ENCODE assay signal across 20 mouse cellular contexts in the genomic region with DNA sequence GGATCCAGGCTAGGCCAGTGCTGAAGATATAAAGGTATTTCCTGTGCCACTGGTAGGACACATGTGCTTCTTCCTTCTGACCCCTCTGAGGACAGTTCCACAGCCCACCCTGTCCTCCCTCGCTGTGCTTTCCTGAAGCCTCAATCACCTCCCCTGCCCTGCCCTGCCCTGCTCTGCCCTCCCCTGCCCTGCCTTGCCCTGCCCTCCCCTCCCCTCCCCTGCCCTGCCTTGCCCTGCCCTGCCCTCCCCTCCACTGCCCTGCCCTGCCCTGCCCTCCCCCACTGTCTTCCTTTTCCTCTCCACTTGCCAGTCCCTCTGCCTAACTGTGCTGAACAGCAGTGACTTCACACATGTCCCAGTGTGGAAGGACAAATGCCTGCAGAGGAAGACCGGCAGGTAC.
DNase-seq lines count a peak whose midpoint lies in the region; ATAC-seq lines count a peak whose summit lies in the region.
"Had no signal": no experiment of that assay in that cellular context is flagged by ENCODE, and none has a peak within 500 bp of the region (broad histone marks: within the 10 kb centered on the region; RNA-seq: fewer than 3 reads in every experiment).

No protein-coding gene starts in this region.

- H3K9me3 ChIP-seq in kidney, embryonic 15.5 days (replicated peaks) = no peaks in the 10 kb centered on the region
- no peaks in the 10 kb centered on the region for H3K9me3 ChIP-seq in kidney, embryonic 14.5 days (ENCODE audit: control insufficient read depth, low read length)
- H3K9me3 ChIP-seq in limb, embryonic 10.5 days (replicated peaks) = no peaks in the 10 kb centered on the region
- H3K9me3 ChIP-seq: embryonic facial prominence, embryonic 15.5 days; hindbrain, embryonic 13.5 days; limb, embryonic 15.5 days; lung, embryonic 15.5 days; neural tube, embryonic 13.5 days had no signal

- H3K36me3 ChIP-seq in kidney, embryonic 15.5 days = no peaks in the 10 kb centered on the region
- no peaks in the 10 kb centered on the region for H3K36me3 ChIP-seq in kidney, embryonic 14.5 days (ENCODE audit: control insufficient read depth, insufficient read depth, low read length)
- no peaks in the 10 kb centered on the region for H3K36me3 ChIP-seq in limb, embryonic 10.5 days
- H3K36me3 ChIP-seq: embryonic facial prominence, embryonic 15.5 days; hindbrain, embryonic 13.5 days; limb, embryonic 15.5 days; lung, embryonic 15.5 days; neural tube, embryonic 13.5 days had no signal

- H3K4me1 ChIP-seq in kidney, embryonic 15.5 days = peaks cover 12% of the 10 kb centered on the region
- no peaks in the 10 kb centered on the region for H3K4me1 ChIP-seq in kidney, embryonic 14.5 days (ENCODE audit: control insufficient read depth, insufficient read depth, low read length)
- peaks cover 20% of the 10 kb centered on the region for H3K4me1 ChIP-seq in limb, embryonic 10.5 days
- H3K4me1 ChIP-seq: embryonic facial prominence, embryonic 15.5 days; limb, embryonic 15.5 days; lung, embryonic 15.5 days; neural tube, embryonic 13.5 days had no signal

- H3K27me3 ChIP-seq in kidney, embryonic 15.5 days = no peaks in the 10 kb centered on the region
- no peaks in the 10 kb centered on the region for H3K27me3 ChIP-seq in kidney, embryonic 14.5 days (ENCODE audit: control insufficient read depth, insufficient read depth, low read length)
- no peaks in the 10 kb centered on the region for H3K27me3 ChIP-seq in limb, embryonic 10.5 days (ENCODE audit: low read depth, poor library complexity, severe bottlenecking)
- H3K27me3 ChIP-seq: embryonic facial prominence, embryonic 15.5 days; hindbrain, embryonic 13.5 days; limb, embryonic 15.5 days; lung, embryonic 15.5 days; neural tube, embryonic 13.5 days; Patski had no signal

- intact Hi-C loops in left cerebral cortex, postnatal 4 days (cut with DNase I) = no loop called here

- DNase-seq in limb, embryonic 10.5 days (ENCODE audit: low spot score) = no peak
- DNase-seq in lung, postnatal 10 days = no peak
- no peak for DNase-seq in left cerebral cortex, postnatal 4 days
- no peak for DNase-seq in adrenal gland, postnatal 4 days (ENCODE audit: low spot score in 2 of 2)
- DNase-seq: adrenal gland, postnatal 10 days; cerebellum, postnatal 14 days; embryo, embryonic 11 days; heart, adult 11 months; thymus, adult 18-20 months had no signal

- H3K27ac ChIP-seq in kidney, embryonic 15.5 days = no peak overlapping the region
- no peak overlapping the region for H3K27ac ChIP-seq in kidney, embryonic 14.5 days (ENCODE audit: low read depth, low read length)
- peak overlapping the region; percentile 8; the same call in 1 of the 2 replicates for H3K27ac ChIP-seq in limb, embryonic 10.5 days
- H3K27ac ChIP-seq: embryonic facial prominence, embryonic 15.5 days; hindbrain, embryonic 13.5 days; limb, embryonic 15.5 days; lung, embryonic 15.5 days; neural tube, embryonic 13.5 days had no signal

- ATAC-seq in kidney, embryonic 15.5 days (replicated peaks; ENCODE audit: low FRiP score) = 0 out of 2 replicates have a peak, but pooled peaks have one; percentile 12
- ATAC-seq in kidney, embryonic 14.5 days (ENCODE audit: low FRiP score, low TSS enrichment) = no peak
- peak; percentile 47; the same call in 1 of the 2 replicates for ATAC-seq in common myeloid progenitor, adult 5-6 weeks (replicated peaks; ENCODE audit: low read depth, poor library complexity, severe bottlenecking)
- ATAC-seq in megakaryocyte progenitor cell, adult 5-6 weeks (replicated peaks; ENCODE audit: poor library complexity) = peak; percentile 57
- ATAC-seq: inflammation-experienced regulatory T-cells, adult 6 months; Patski had no signal

- 31% methylated on average over 2 of the region's 2 CpGs for WGBS in kidney, embryonic 15.5 days
- 41% methylated on average over 2 of the region's 2 CpGs for WGBS in kidney, embryonic 14.5 days
- 58% methylated on average over 2 of the region's 2 CpGs for WGBS in limb, embryonic 10.5 days

- H3K9ac ChIP-seq in kidney, embryonic 15.5 days = no peak overlapping the region
- no peak overlapping the region for H3K9ac ChIP-seq in kidney, embryonic 14.5 days (ENCODE audit: low read depth, low read length)
- H3K9ac ChIP-seq: embryonic facial prominence, embryonic 15.5 days; hindbrain, embryonic 13.5 days; limb, embryonic 15.5 days; lung, embryonic 15.5 days; neural tube, embryonic 13.5 days had no signal

- no peak overlapping the region for H3K4me2 ChIP-seq in kidney, embryonic 15.5 days
- no peak overlapping the region for H3K4me2 ChIP-seq in kidney, embryonic 14.5 days (replicated peaks; ENCODE audit: low read depth, low read length)
- H3K4me2 ChIP-seq: embryonic facial prominence, embryonic 15.5 days; hindbrain, embryonic 13.5 days; limb, embryonic 15.5 days; lung, embryonic 15.5 days; neural tube, embryonic 13.5 days had no signal

- no peak overlapping the region for H3K4me3 ChIP-seq in kidney, embryonic 15.5 days (replicated peaks)
- H3K4me3 ChIP-seq in kidney, embryonic 14.5 days (ENCODE audit: low read length) = no peak overlapping the region
- no peak overlapping the region for H3K4me3 ChIP-seq in limb, embryonic 10.5 days
- H3K4me3 ChIP-seq: embryonic facial prominence, embryonic 15.5 days; hindbrain, embryonic 13.5 days; limb, embryonic 15.5 days; lung, embryonic 15.5 days; neural tube, embryonic 13.5 days had no signal
